Mouse (Mus musculus) frontal cortex, postnatal 25 days (tissue): ENCODE data around the gene Rnf168.
A peak's percentile ranks its signal among the peaks of the same experiment; 100 is the strongest.
"Not testable (repeated sequence)": the region's sequence is repeated elsewhere in the genome, so short reads cannot be mapped to it uniquely, and the experiment has no call there.

Source experiments
- DNase-seq, 2 experiments: peaks; one replicate each; pipeline ENCODE4 v3.0.0; 2022; ENCODE audit warnings: low spot score in 2 of 2

Rnf168 gene

GRCm38 (mm10) chr16:32277308-32278256, at the start of gene Rnf168:
Gene Rnf168 (plus strand): TSS chr16:32277459.
- DNase-seq: peak; percentile 76 to 85

GRCm38 (mm10) chr16:32232050-32232449, 45.2 kb upstream of the Rnf168 start:
- not testable (repeated sequence) for DNase-seq

- DNase-seq: no peak
Observed at GRCm38 (mm10) chr16:32237930-32238680, 39.2 kb upstream of the Rnf168 start.

GRCm38 (mm10) chr16:32239428-32240312, 37.6 kb upstream of the Rnf168 start:
- no peak for DNase-seq

- no peak for DNase-seq
Observed at GRCm38 (mm10) chr16:32243901-32244300, 33.4 kb upstream of the Rnf168 start.

- DNase-seq: peak; percentile 37 to 47
Observed at GRCm38 (mm10) chr16:32246351-32246791, 30.9 kb upstream of the Rnf168 start.

GRCm38 (mm10) chr16:32246952-32247370, 30.3 kb upstream of the Rnf168 start, which contains the start of the genes Fbxo45 and Wdr53:
Gene Fbxo45 (minus strand): TSS chr16:32247158.
Gene Wdr53 (plus strand): TSS chr16:32247227.
- DNase-seq: peak; percentile 97

- not testable (repeated sequence) for DNase-seq
Observed at GRCm38 (mm10) chr16:32264225-32264624, 13.0 kb upstream of the Rnf168 start.

- DNase-seq: no peak
Observed at GRCm38 (mm10) chr16:32271291-32271690, 6.0 kb upstream of the Rnf168 start, which contains the start of gene Smco1. Gene Smco1 (plus strand): TSS chr16:32271468.

GRCm38 (mm10) chr16:32273338-32273737, 3.9 kb upstream of the Rnf168 start:
- no peak for DNase-seq

GRCm38 (mm10) chr16:32275041-32275440, 2.2 kb upstream of the Rnf168 start:
- DNase-seq: no peak

- no peak for DNase-seq
Observed at GRCm38 (mm10) chr16:32275830-32276229, 1.4 kb upstream of the Rnf168 start.

- DNase-seq: no peak
Observed at GRCm38 (mm10) chr16:32278396-32278795, 1.1 kb downstream of the Rnf168 start.

- no peak for DNase-seq
Observed at GRCm38 (mm10) chr16:32280211-32280610, 3.0 kb downstream of the Rnf168 start.

GRCm38 (mm10) chr16:32282608-32283007, 5.3 kb downstream of the Rnf168 start:
- DNase-seq: no peak

GRCm38 (mm10) chr16:32291821-32292220, 14.6 kb downstream of the Rnf168 start:
- DNase-seq: no peak

GRCm38 (mm10) chr16:32299617-32300016, 22.4 kb downstream of the Rnf168 start:
- DNase-seq: not testable (repeated sequence)

- no peak for DNase-seq
Observed at GRCm38 (mm10) chr16:32303046-32303445, 25.8 kb downstream of the Rnf168 start.

- DNase-seq: no peak
Observed at GRCm38 (mm10) chr16:32303886-32304285, 26.6 kb downstream of the Rnf168 start.

GRCm38 (mm10) chr16:32311970-32312369, 34.7 kb downstream of the Rnf168 start:
- DNase-seq: no peak

GRCm38 (mm10) chr16:32312386-32312785, 35.1 kb downstream of the Rnf168 start:
- no peak for DNase-seq
